Mouse (Mus musculus): ENCODE data around the gene N4bp2. TPM values are rescaled to one million over a fixed set of nuclear protein-coding genes. Genes with fewer than 3 reads are reported as not detected.

N4bp2 gene
- polyA plus RNA-seq, 1 experiment from 2014 or later, result 14.9 TPM

- Histone ChIP-seq H3K4me2 (no peak overlapping the region), H3K9me3 (no peaks in the 10 kb centered on the region), H3K4me3 (no peak overlapping the region), H3K27ac (replicated peaks) (no peak overlapping the region), H3K36me3 (no peaks in the 10 kb centered on the region), H3K27me3 (no peaks in the 10 kb centered on the region), H3K4me1 (replicated peaks) (no peaks in the 10 kb centered on the region), H3K9ac (no peak overlapping the region)
- ATAC-seq (ENCODE audit: low read depth), result no peak
- 87% methylated on average over 4 of the region's 4 CpGs for WGBS
These were observed 109.9 kb downstream of the N4bp2 start for GRCm38 (mm10) chr5:65873212-65873611.

- 91% methylated on average over 7 of the region's 7 CpGs for WGBS
- no peak overlapping the region for H3K4me2 ChIP-seq
- no peaks in the 10 kb centered on the region for H3K27me3 ChIP-seq
- no peak overlapping the region for H3K9ac ChIP-seq
- no peaks in the 10 kb centered on the region for H3K4me1 ChIP-seq (replicated peaks)
- H3K27ac ChIP-seq (replicated peaks), result no peak overlapping the region
- no peaks in the 10 kb centered on the region for H3K36me3 ChIP-seq
- no peaks in the 10 kb centered on the region for H3K9me3 ChIP-seq
- ATAC-seq (ENCODE audit: low read depth), result no peak
- no peak overlapping the region for H3K4me3 ChIP-seq
These were observed 111.9 kb downstream of the N4bp2 start for GRCm38 (mm10) chr5:65875269-65875668.

- WGBS, result 65% methylated on average over 3 of the region's 3 CpGs
- Histone ChIP-seq H3K9me3 (no peaks in the 10 kb centered on the region), H3K27me3 (no peaks in the 10 kb centered on the region), H3K4me3 (no peak overlapping the region), H3K9ac (no peak overlapping the region), H3K4me2 (no peak overlapping the region), H3K36me3 (no peaks in the 10 kb centered on the region), H3K27ac (replicated peaks) (no peak overlapping the region), H3K4me1 (replicated peaks) (no peaks in the 10 kb centered on the region; the same call in 1 of the 2 replicates)
- no peak for ATAC-seq (ENCODE audit: low read depth)
These were observed 115.0 kb downstream of the N4bp2 start for GRCm38 (mm10) chr5:65878367-65878766.

Other genes with a start within 250 kb of the N4bp2 start
- 185 and 191 TPM in 2 replicates for gene Smim14, start 226.3 kb upstream of the N4bp2 start, polyA plus RNA-seq (2015; fragmentation: Nextera tagmentation; extraction: Ambion mirVana)
- 204 and 218 TPM in 2 replicates for gene Ube2k, start 226.3 kb upstream of the N4bp2 start, polyA plus RNA-seq (2015; fragmentation: Nextera tagmentation; extraction: Ambion mirVana)
- gene Pds5a, start 65.2 kb upstream of the N4bp2 start, polyA plus RNA-seq (2015; fragmentation: Nextera tagmentation; extraction: Ambion mirVana), result 46.3 and 53.9 TPM in 2 replicates
- gene Rhoh, start 97.7 kb downstream of the N4bp2 start, polyA plus RNA-seq (2015; fragmentation: Nextera tagmentation; extraction: Ambion mirVana), result 0.45 and 0.47 TPM in 2 replicates
- not detected in 2 replicates for gene Chrna9, start 171.4 kb downstream of the N4bp2 start, polyA plus RNA-seq (2015; fragmentation: Nextera tagmentation; extraction: Ambion mirVana)
- gene 9130230L23Rik, start 240.8 kb downstream of the N4bp2 start, polyA plus RNA-seq (2015; fragmentation: Nextera tagmentation; extraction: Ambion mirVana), result 0.10 TPM in 1 of 2 replicates, not detected in the other